Mouse (Mus musculus): ENCODE results near the gene Il4i1. TPM values are rescaled to one million over a fixed set of nuclear protein-coding genes. Genes with fewer than 3 reads are reported as not detected.

Gene Il4i1
- polyA plus RNA-seq, 1 experiment from 2014 or later = 0.78 TPM

DNA sequence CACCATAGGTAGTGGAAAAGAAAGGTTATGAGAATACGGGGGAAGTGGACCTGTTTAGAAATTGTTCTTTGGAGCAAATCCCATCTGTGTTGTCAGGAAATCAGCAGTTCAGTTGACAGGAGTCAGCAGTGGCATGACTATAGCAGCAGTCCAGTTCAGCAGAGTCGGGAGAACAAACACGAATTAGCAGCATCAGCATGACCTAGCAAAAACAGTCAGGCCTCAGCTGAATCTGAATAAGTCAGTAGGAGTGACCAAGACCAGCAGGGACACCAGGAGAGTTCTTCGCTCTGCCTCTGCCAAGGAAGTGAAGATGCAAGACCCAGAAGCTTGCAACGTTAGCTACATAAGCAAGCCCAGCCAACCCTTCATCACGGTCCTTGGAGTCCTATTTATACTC is 23.4 kb upstream of the Il4i1 start:
- no peak for ATAC-seq (ENCODE audit: low read depth)
- Histone ChIP-seq H3K27ac (replicated peaks; ENCODE audit: low read depth, low read length) (no peak overlapping the region), H3K9ac (ENCODE audit: low read depth, low read length) (no peak overlapping the region), H3K9me3 (ENCODE audit: control insufficient read depth, low read length) (peaks cover 5% of the 10 kb centered on the region; the same call in 1 of the 2 replicates), H3K4me1 (ENCODE audit: control insufficient read depth, insufficient read depth, low read length) (no peaks in the 10 kb centered on the region), H3K36me3 (ENCODE audit: control insufficient read depth, insufficient read depth, low read length) (no peaks in the 10 kb centered on the region), H3K4me2 (ENCODE audit: low read depth, low read length) (no peak overlapping the region), H3K4me3 (ENCODE audit: low read depth, low read length) (no peak overlapping the region), H3K27me3 (replicated peaks; ENCODE audit: control insufficient read depth, insufficient read depth, low read length) (no peaks in the 10 kb centered on the region)
- DNase-seq (ENCODE audit: low spot score) = no peak
- 77% methylated on average over 6 of the region's 6 CpGs for WGBS

DNA sequence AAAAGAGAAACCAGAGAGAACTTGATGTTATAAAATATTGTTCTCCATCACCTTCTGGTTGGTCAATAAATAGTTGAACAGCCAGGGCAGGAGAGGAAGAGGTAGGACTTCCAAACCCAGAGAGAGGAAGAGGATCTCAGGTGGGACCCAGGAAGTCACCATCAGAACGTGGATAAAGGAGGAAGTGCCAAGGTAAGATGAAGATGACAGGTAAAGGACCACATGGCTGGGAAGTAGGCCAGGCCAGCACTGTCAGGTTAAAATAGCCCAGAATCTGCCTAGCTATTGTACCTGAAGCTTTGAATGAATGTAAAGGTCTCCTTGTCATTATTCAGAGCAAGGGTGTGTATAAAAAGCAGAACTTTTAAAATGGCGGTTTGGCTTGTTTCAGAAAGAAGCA is 7.3 kb upstream of the Il4i1 start:
- Histone ChIP-seq H3K27me3 (replicated peaks; ENCODE audit: control insufficient read depth, insufficient read depth, low read length) (no peaks in the 10 kb centered on the region), H3K36me3 (ENCODE audit: control insufficient read depth, insufficient read depth, low read length) (peaks cover 14% of the 10 kb centered on the region), H3K4me1 (ENCODE audit: control insufficient read depth, insufficient read depth, low read length) (no peaks in the 10 kb centered on the region), H3K9me3 (ENCODE audit: control insufficient read depth, low read length) (no peaks in the 10 kb centered on the region), H3K9ac (ENCODE audit: low read depth, low read length) (no peak overlapping the region), H3K4me3 (ENCODE audit: low read depth, low read length) (no peak overlapping the region), H3K27ac (replicated peaks; ENCODE audit: low read depth, low read length) (no peak overlapping the region), H3K4me2 (ENCODE audit: low read depth, low read length) (no peak overlapping the region)
- ATAC-seq (ENCODE audit: low read depth) (no peak), DNase-seq (ENCODE audit: low spot score) (no peak)
- WGBS = 76% methylated on average over 2 of the region's 2 CpGs

DNA sequence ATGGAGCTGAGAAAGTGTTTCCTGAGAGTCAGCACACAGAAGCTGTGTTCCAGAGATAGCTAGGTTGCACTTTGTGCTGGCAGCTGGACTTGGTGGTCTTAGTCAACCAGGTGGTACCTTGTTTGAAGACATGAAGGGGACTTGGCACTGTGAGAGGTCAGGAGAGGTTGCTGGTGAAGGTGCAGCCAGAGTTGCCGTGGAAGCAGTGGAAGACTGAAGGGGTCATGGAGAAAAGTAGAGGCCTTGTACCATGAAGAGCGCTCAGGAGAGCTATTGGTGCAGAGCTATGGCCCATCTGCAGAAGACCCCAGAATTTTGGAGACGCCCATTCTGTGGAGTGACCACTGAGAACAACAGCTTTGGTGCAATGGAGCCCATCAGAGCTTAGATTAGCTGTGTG is 6.7 kb upstream of the Il4i1 start:
- no peak overlapping the region for H3K27ac ChIP-seq (replicated peaks; ENCODE audit: low read depth, low read length)
- H3K4me3 ChIP-seq (ENCODE audit: low read depth, low read length) = no peak overlapping the region
- H3K9ac ChIP-seq (ENCODE audit: low read depth, low read length) = no peak overlapping the region
- H3K4me2 ChIP-seq (ENCODE audit: low read depth, low read length) = no peak overlapping the region
- peaks cover 18% of the 10 kb centered on the region for H3K36me3 ChIP-seq (ENCODE audit: control insufficient read depth, insufficient read depth, low read length)
- H3K27me3 ChIP-seq (replicated peaks; ENCODE audit: control insufficient read depth, insufficient read depth, low read length) = no peaks in the 10 kb centered on the region
- DNase-seq (ENCODE audit: low spot score) (no peak), ATAC-seq (ENCODE audit: low read depth) (no peak)
- H3K9me3 ChIP-seq (ENCODE audit: control insufficient read depth, low read length) = no peaks in the 10 kb centered on the region
- WGBS = 93% methylated on average over 3 of the region's 3 CpGs
- no peaks in the 10 kb centered on the region for H3K4me1 ChIP-seq (ENCODE audit: control insufficient read depth, insufficient read depth, low read length)

DNA sequence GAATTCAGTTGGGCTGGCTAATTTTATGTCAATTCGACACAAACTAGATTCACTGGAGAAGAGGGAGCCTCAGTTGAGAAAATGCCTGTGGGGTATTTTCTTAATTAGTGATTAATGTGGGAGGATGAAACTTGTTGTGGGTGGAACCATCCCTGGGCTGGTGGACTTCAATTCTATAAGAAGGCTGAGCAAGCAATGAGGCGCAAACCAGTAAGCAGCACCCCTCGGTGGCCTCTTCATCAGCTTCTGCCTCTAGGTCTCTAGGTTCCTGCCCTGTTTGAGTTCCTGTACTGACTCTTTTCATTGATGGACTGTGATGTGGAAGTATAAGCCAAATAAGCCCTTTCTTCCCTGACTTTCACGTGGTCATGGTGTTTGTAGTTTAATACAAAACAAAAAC is 5.8 kb upstream of the Il4i1 start:
- DNase-seq (ENCODE audit: low spot score) (no peak), ATAC-seq (ENCODE audit: low read depth) (no peak)
- Histone ChIP-seq H3K4me1 (ENCODE audit: control insufficient read depth, insufficient read depth, low read length) (no peaks in the 10 kb centered on the region), H3K36me3 (ENCODE audit: control insufficient read depth, insufficient read depth, low read length) (peaks cover 18% of the 10 kb centered on the region), H3K4me3 (ENCODE audit: low read depth, low read length) (no peak overlapping the region), H3K27ac (replicated peaks; ENCODE audit: low read depth, low read length) (no peak overlapping the region), H3K9me3 (ENCODE audit: control insufficient read depth, low read length) (no peaks in the 10 kb centered on the region), H3K9ac (ENCODE audit: low read depth, low read length) (no peak overlapping the region), H3K4me2 (ENCODE audit: low read depth, low read length) (no peak overlapping the region), H3K27me3 (replicated peaks; ENCODE audit: control insufficient read depth, insufficient read depth, low read length) (no peaks in the 10 kb centered on the region)
- 77% methylated on average over 4 of the region's 4 CpGs for WGBS

DNA sequence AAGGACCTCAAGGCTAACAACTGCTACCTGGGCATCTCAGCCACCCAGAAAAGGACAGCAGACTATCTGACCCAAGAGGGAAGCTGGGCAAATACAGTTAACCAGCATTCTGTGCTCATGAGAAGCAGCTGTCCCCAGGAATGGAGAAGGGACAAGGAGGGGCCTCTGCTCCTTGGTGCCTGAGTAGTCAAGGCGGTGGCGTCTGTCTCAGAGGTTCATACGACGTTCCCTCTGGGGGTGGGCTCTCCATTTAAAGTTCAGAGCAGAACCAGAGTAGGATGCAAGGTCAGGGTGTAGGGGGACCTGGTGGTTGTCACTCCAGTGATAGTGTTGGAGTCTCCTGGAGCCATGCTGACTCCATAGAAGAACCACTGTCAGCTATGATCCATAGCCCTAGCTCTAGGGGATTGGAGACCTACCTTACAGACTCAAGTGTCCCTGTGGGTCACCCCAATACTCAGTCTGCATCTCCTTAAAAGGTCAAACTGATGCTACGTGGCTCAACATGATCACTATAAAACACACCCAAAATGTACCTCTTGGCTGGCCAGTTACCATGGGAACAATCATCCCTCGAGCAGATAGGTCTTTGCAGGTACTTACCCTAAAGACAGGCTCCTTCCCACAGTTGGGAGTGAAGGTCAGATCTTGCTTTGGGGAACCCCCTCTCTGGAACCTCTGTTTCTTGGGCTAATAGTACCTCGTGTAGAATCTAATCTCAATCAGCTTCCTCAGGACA is 5.2 kb upstream of the Il4i1 start:
- WGBS = 83% methylated on average over 7 of the region's 7 CpGs
- no peaks in the 10 kb centered on the region for H3K4me1 ChIP-seq (ENCODE audit: control insufficient read depth, insufficient read depth, low read length)
- no peak overlapping the region for H3K27ac ChIP-seq (replicated peaks; ENCODE audit: low read depth, low read length)
- H3K4me2 ChIP-seq (ENCODE audit: low read depth, low read length) = no peak overlapping the region
- H3K9ac ChIP-seq (ENCODE audit: low read depth, low read length) = no peak overlapping the region
- H3K4me3 ChIP-seq (ENCODE audit: low read depth, low read length) = no peak overlapping the region
- no peaks in the 10 kb centered on the region for H3K27me3 ChIP-seq (replicated peaks; ENCODE audit: control insufficient read depth, insufficient read depth, low read length)
- ATAC-seq (ENCODE audit: low read depth) = no peak
- H3K9me3 ChIP-seq (ENCODE audit: control insufficient read depth, low read length) = no peaks in the 10 kb centered on the region
- peaks cover 18% of the 10 kb centered on the region for H3K36me3 ChIP-seq (ENCODE audit: control insufficient read depth, insufficient read depth, low read length)
- DNase-seq (ENCODE audit: low spot score) = no peak

DNA sequence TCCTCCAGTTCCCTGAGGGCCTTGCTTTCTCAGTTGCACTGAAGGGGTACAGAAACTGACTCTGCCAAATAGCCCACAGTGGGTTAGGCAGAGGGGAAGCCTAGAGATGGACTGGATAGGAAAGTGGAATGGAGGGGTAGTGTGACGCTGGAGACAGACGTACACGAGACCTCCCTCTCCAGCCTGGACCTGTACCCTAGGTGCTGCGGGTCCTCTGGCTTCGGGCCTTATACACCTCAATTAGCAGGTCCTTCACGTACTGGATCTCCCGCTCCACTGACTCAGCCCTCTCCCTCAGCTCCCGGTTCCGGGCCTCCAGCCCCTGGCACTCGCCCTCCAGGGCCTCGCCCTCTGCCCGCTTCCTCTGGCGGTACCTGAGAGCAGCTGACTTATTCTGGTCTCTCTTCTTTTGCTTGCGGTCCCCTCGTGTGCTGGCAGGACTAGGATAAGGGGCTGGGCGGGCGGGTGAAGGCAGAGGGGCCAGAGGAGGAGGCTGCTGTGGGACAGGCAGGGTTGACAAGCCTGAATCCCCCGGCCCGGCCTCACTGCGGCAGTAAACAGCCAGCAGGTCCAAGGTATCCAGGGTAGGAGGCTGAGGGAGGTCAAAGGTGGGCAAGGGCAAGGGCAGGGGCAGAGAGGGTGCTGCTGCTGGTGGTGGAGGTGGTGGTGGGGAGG is 3.4 kb upstream of the Il4i1 start:
- no peak overlapping the region for H3K4me3 ChIP-seq (ENCODE audit: low read depth, low read length)
- ATAC-seq (ENCODE audit: low read depth) = no peak
- no peak overlapping the region for H3K27ac ChIP-seq (replicated peaks; ENCODE audit: low read depth, low read length)
- H3K9me3 ChIP-seq (ENCODE audit: control insufficient read depth, low read length) = no peaks in the 10 kb centered on the region
- DNase-seq (ENCODE audit: low spot score) = no peak
- no peak overlapping the region for H3K4me2 ChIP-seq (ENCODE audit: low read depth, low read length)
- H3K27me3 ChIP-seq (replicated peaks; ENCODE audit: control insufficient read depth, insufficient read depth, low read length) = no peaks in the 10 kb centered on the region
- no peak overlapping the region for H3K9ac ChIP-seq (ENCODE audit: low read depth, low read length)
- peaks cover 8% of the 10 kb centered on the region for H3K4me1 ChIP-seq (ENCODE audit: control insufficient read depth, insufficient read depth, low read length)
- peaks cover 18% of the 10 kb centered on the region for H3K36me3 ChIP-seq (ENCODE audit: control insufficient read depth, insufficient read depth, low read length)
- WGBS = 90% methylated on average over 18 of the region's 20 CpGs

DNA sequence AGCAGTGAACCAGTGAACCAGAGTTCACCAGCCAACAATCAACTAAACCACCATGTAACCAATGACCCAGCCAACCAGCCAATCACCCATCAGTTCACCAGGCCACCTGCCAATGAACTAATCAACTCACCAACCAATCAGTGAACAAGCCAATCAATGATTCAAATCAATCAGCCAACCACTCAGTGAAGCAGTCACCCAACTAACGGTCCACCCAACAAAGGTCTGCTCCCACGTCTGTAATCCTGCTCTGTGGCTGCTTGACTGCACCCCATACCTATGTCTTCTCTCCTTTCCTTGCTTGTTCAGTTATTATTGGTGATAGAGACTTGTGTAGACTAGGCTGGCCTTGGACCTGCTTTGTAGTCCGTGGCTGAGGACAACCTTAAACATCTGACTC is 2.2 kb upstream of the Il4i1 start:
- Histone ChIP-seq H3K36me3 (ENCODE audit: control insufficient read depth, insufficient read depth, low read length) (peaks cover 18% of the 10 kb centered on the region), H3K27me3 (replicated peaks; ENCODE audit: control insufficient read depth, insufficient read depth, low read length) (no peaks in the 10 kb centered on the region), H3K4me2 (ENCODE audit: low read depth, low read length) (no peak overlapping the region), H3K9ac (ENCODE audit: low read depth, low read length) (no peak overlapping the region), H3K9me3 (ENCODE audit: control insufficient read depth, low read length) (no peaks in the 10 kb centered on the region), H3K27ac (replicated peaks; ENCODE audit: low read depth, low read length) (no peak overlapping the region), H3K4me1 (ENCODE audit: control insufficient read depth, insufficient read depth, low read length) (peaks cover 20% of the 10 kb centered on the region), H3K4me3 (ENCODE audit: low read depth, low read length) (no peak overlapping the region)
- 94% methylated on average over 3 of the region's 3 CpGs for WGBS
- no peak for ATAC-seq (ENCODE audit: low read depth)
- no peak for DNase-seq (ENCODE audit: low spot score)

DNA sequence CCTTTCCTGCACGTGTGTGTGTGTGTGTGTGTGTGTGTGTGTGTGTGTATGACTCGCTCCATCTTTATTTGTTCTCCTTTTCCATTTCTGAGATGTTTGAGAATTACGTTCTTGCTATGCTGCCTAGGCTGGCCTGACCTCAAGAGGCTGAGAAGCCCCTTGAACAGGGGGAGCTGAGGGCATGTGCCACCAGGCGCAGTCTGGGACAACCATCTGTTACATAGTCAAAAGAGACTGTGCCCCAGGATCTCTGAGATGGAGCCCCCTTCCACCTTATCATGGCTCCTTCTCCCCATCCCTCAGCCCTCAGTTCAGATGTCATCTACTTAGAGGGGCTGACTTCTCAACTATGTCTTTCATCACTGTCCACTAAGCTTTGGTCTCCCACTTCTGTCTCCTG is 1.8 kb upstream of the Il4i1 start:
- no peak overlapping the region for H3K9ac ChIP-seq (ENCODE audit: low read depth, low read length)
- peak overlapping the region; percentile 76 for H3K4me2 ChIP-seq (ENCODE audit: low read depth, low read length)
- H3K36me3 ChIP-seq (ENCODE audit: control insufficient read depth, insufficient read depth, low read length) = peaks cover 18% of the 10 kb centered on the region
- H3K4me3 ChIP-seq (ENCODE audit: low read depth, low read length) = peak overlapping the region; percentile 86; the same call in 1 of the 2 replicates
- ATAC-seq (ENCODE audit: low read depth) = no peak
- H3K4me1 ChIP-seq (ENCODE audit: control insufficient read depth, insufficient read depth, low read length) = peaks cover 20% of the 10 kb centered on the region
- no peak for DNase-seq (ENCODE audit: low spot score)
- H3K27ac ChIP-seq (replicated peaks; ENCODE audit: low read depth, low read length) = no peak overlapping the region
- no peaks in the 10 kb centered on the region for H3K27me3 ChIP-seq (replicated peaks; ENCODE audit: control insufficient read depth, insufficient read depth, low read length)
- 89% methylated on average over 4 of the region's 4 CpGs for WGBS
- H3K9me3 ChIP-seq (ENCODE audit: control insufficient read depth, low read length) = no peaks in the 10 kb centered on the region

Data from embryonic facial prominence, embryonic 14.5 days (tissue).